Mouse (Mus musculus) E14TG2a.4 (cell line): ENCODE results near the gene Pigv.

ENCODE experiments used
- CTCF ChIP-seq: conservative IDR thresholded peaks from 2 replicates; pipeline ENCODE4 v1.5.1; 2014; ENCODE audit warnings: low read length
- NANOG ChIP-seq: IDR thresholded peaks from 2 replicates; pipeline ENCODE4 v1.6.1; 2014; ENCODE audit warnings: borderline replicate concordance, low read length, mixed read lengths
- POU5F1 ChIP-seq: IDR thresholded peaks from 2 replicates; pipeline ENCODE4 v1.6.1; 2014; ENCODE audit warnings: low read length, borderline replicate concordance

DNA sequence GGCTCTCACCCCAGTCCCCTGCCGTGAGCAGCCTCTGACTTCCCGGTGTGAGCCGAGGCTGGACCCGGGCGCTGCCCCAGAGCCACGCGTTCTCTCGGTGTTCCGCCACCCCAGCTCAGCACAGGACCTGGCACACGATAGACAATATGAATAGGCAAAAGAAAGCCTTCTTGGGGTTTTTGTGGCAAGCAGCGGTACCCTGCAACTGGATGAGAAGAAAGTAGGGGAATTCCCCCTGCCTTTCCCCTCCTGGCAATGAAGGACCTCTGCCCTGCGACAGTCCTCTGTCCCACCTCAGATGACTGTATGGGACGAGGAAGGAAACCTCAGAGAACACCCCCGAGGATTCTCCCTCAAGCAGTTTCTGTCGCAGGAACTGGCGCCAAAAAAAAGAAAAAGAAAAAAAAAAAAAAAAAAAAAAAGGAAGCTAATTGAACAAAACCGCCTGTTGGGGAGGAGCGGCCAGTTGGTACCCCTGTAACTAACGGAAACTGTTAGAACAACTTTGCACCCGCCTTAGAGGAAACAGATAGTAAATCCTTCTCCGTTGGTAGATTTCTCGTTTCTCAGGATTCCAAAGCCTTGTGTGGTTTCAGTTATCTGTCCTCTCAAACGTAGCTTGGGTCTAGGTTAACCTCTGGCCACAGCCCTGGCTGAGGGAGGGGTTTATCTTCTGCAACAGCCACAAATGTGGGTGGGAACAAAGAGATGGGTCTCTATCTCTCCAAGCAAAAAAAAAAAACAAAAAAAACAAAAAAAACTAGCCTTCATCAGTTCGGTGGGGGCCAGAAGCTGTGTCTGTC is 599 bp upstream of the Pigv start:
- TF ChIP-seq CTCF: no peak
- no peak for TF ChIP-seq NANOG
- no peak for TF ChIP-seq POU5F1
